Mouse (Mus musculus): Measurements from ENCODE around the gene Ttk. TPM values are rescaled to one million over a fixed set of nuclear protein-coding genes. Genes with fewer than 3 reads are reported as not detected.

Ttk gene
- total and polyA plus RNA-seq, 3 experiments, result 19.9 to 37.2 (median 26.6) TPM

DNA sequence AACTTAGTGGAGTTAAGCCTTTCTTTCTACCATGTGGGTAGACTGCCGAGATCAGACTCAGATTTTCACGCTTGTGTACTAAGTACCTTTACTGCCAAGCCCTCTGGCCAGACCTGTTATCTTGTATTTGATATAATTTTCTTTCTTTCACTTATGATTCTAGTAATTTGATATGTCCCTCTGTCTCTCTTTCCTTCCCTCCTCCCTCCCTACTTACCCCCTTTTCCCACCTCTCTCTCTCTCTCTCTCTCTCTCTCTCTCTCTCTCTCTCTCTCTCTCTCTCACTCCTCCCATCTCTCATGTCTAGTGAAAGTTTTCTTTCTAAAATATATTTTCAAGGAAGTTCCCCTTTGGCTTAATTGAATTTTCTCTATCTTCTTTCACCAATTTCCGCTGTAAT lies 72.5 kb downstream of the Ttk start:
- dilution Hi-C loops (cut with MboI; ENCODE audit: extremely low pct_ligation_motif_present, extremely low pct_unique_long_range_greater_than_20kb, low sequenced_read_pairs), result no loop called here
- in situ Hi-C loops (cut with MboI; ENCODE audit: low pct_ligation_motif_present, low pct_unique_long_range_greater_than_20kb, low sequenced_read_pairs), result no loop called here
- no peak for DNase-seq (ENCODE audit: extremely low read depth)
- no peak overlapping the region for H3K9ac ChIP-seq (ENCODE audit: insufficient read depth, low read depth)
- H3K27ac ChIP-seq (ENCODE audit: insufficient read depth, low read depth), result no peak overlapping the region
- TF ChIP-seq MEF2A (IDR thresholded peaks at IDR 0.05; ENCODE audit: borderline replicate concordance, low read depth, low read length) (no peak), ZMIZ1 (IDR thresholded peaks at IDR 0.05; ENCODE audit: low read depth, low read length) (no peak), POLR2A (IDR thresholded peaks at IDR 0.05; ENCODE audit: low read depth, low read length) (no peak), SIN3A (IDR thresholded peaks at IDR 0.05; ENCODE audit: low read length) (no peak), RAD21 (IDR thresholded peaks at IDR 0.05; ENCODE audit: low read depth, low read length) (no peak), POLR2AphosphoS2 (IDR thresholded peaks at IDR 0.05; ENCODE audit: low read depth, low read length) (no peak), JUND (conservative IDR thresholded peaks at IDR 0.05; ENCODE audit: low read depth, low read length) (no peak), USF2 (conservative IDR thresholded peaks at IDR 0.05; ENCODE audit: low read depth, low read length) (no peak), CHD2 (IDR thresholded peaks at IDR 0.05; ENCODE audit: low read length) (no peak), USF1 (IDR thresholded peaks at IDR 0.05; ENCODE audit: low read depth, low read length) (no peak), TBP (conservative IDR thresholded peaks at IDR 0.05; ENCODE audit: low read depth, low read length) (no peak), MAFK (IDR thresholded peaks at IDR 0.05; ENCODE audit: insufficient replicate concordance, low read length) (no peak), E2F4 (IDR thresholded peaks at IDR 0.05; ENCODE audit: insufficient replicate concordance, low read depth, low read length) (no peak), MAX (IDR thresholded peaks at IDR 0.05; ENCODE audit: low read length) (no peak), RCOR1 (conservative IDR thresholded peaks at IDR 0.05; ENCODE audit: low read depth, low read length) (no peak), ELF1 (IDR thresholded peaks at IDR 0.05; ENCODE audit: low read depth, low read length) (no peak), CHD1 (IDR thresholded peaks at IDR 0.05; ENCODE audit: low read depth, low read length) (no peak)
- H3K36me3 ChIP-seq (replicated peaks in 1 of 2; ENCODE audit: control insufficient read depth in 1 of 2, insufficient read depth in 1 of 2, low read length in 1 of 2), result no peaks in the 10 kb centered on the region
- no peaks in the 10 kb centered on the region for H3K79me2 ChIP-seq (replicated peaks; ENCODE audit: control insufficient read depth, extremely low read depth, insufficient read depth, poor library complexity, severe bottlenecking)
- no peaks in the 10 kb centered on the region for H3K9me3 ChIP-seq (replicated peaks; ENCODE audit: low read length)
- no peaks in the 10 kb centered on the region for H3K4me1 ChIP-seq (ENCODE audit: control insufficient read depth in 1 of 2, insufficient read depth in 2 of 2)
- H3K4me2 ChIP-seq (ENCODE audit: insufficient read depth, low read depth, poor library complexity, severe bottlenecking), result peak overlapping the region; percentile 44; the same call in 1 of the 2 replicates
- H3K4me3 ChIP-seq (replicated peaks in 1 of 3; ENCODE audit: low read depth in 2 of 3, low read length in 2 of 3, poor library complexity in 1 of 3), result no peak overlapping the region
- no peaks in the 10 kb centered on the region for H3K27me3 ChIP-seq (replicated peaks)

GRCm38 (mm10) chr9:83909836-83910235 lies 75.3 kb downstream of the Ttk start:
- dilution Hi-C loops (cut with MboI; ENCODE audit: extremely low pct_ligation_motif_present, extremely low pct_unique_long_range_greater_than_20kb, low sequenced_read_pairs), result no loop called here
- no peak for TF ChIP-seq CHD1 (IDR thresholded peaks at IDR 0.05; ENCODE audit: low read depth, low read length)
- TF ChIP-seq KAT2A (IDR thresholded peaks at IDR 0.05; ENCODE audit: insufficient replicate concordance, low read length), result no peak
- no peak for TF ChIP-seq MEF2A (IDR thresholded peaks at IDR 0.05; ENCODE audit: borderline replicate concordance, low read depth, low read length)
- TF ChIP-seq MAFK (IDR thresholded peaks at IDR 0.05; ENCODE audit: insufficient replicate concordance, low read length), result no peak
- TF ChIP-seq ZMIZ1 (IDR thresholded peaks at IDR 0.05; ENCODE audit: low read depth, low read length), result no peak
- TF ChIP-seq ZC3H11A (IDR thresholded peaks at IDR 0.05; ENCODE audit: low read depth, low read length), result no peak
- TF ChIP-seq ELF1 (IDR thresholded peaks at IDR 0.05; ENCODE audit: low read depth, low read length), result no peak
- TF ChIP-seq MYC (IDR thresholded peaks at IDR 0.05; ENCODE audit: low read depth, low read length), result no peak
- no peak for TF ChIP-seq BHLHE40 (IDR thresholded peaks at IDR 0.05; ENCODE audit: low read depth, low read length)
- Histone ChIP-seq H3K36me3 (replicated peaks in 1 of 2; ENCODE audit: control insufficient read depth in 1 of 2, insufficient read depth in 1 of 2, low read length in 1 of 2) (no peaks in the 10 kb centered on the region), H3K27ac (ENCODE audit: insufficient read depth, low read depth) (no peak overlapping the region), H3K9ac (ENCODE audit: insufficient read depth, low read depth) (no peak overlapping the region), H3K27me3 (replicated peaks) (no peaks in the 10 kb centered on the region), H3K4me3 (replicated peaks in 1 of 3; ENCODE audit: low read depth in 2 of 3, low read length in 2 of 3, poor library complexity in 1 of 3) (no peak overlapping the region), H3K4me1 (ENCODE audit: control insufficient read depth in 1 of 2, insufficient read depth in 2 of 2) (no peaks in the 10 kb centered on the region), H3K79me2 (replicated peaks; ENCODE audit: control insufficient read depth, extremely low read depth, insufficient read depth, poor library complexity, severe bottlenecking) (no peaks in the 10 kb centered on the region), H3K4me2 (ENCODE audit: insufficient read depth, low read depth, poor library complexity, severe bottlenecking) (no peak overlapping the region), H3K9me3 (replicated peaks; ENCODE audit: low read length) (no peaks in the 10 kb centered on the region)
- DNase-seq (ENCODE audit: extremely low read depth), result no peak
- in situ Hi-C loops (cut with MboI; ENCODE audit: low pct_ligation_motif_present, low pct_unique_long_range_greater_than_20kb, low sequenced_read_pairs), result no loop called here

Data from CH12.LX (cell line).